Mouse (Mus musculus): Measurements from ENCODE around the gene Tlr4. TPM values are rescaled to one million over a fixed set of nuclear protein-coding genes. Genes with fewer than 3 reads are reported as not detected.

Gene Tlr4
- polyA plus RNA-seq, 1 experiment: 3.7 TPM

DNA sequence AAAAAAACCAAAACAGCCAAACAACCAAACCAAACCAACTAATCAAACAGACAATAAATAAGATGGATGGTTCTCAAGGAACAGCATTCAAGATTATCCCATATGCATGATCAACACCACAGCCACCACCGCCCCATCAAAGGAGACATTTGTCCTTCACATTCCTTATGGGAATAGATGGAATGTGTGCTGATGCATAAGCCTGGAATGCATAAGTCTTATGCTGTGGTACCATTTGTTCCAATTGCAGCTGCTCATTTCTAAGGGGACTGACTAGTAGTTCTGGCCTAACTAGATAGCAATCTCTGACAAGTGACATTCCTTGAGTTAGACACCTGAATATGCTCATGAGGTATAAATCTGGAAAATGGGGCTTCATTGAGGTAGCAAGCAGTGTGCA is 54.1 kb downstream of the Tlr4 start:
- Histone ChIP-seq H3K4me3 (replicated peaks; ENCODE audit: extremely low read depth, low read depth, low read length) (no peak overlapping the region), H3K4me1 (ENCODE audit: control insufficient read depth, insufficient read depth, low read length) (no peaks in the 10 kb centered on the region)
- DNase-seq: no peak
- TF ChIP-seq POLR2A (IDR thresholded peaks at IDR 0.05; ENCODE audit: borderline replicate concordance, extremely low read depth, low read depth, low read length) (no peak), CTCF (IDR thresholded peaks at IDR 0.05; ENCODE audit: insufficient read depth, low read length) (no peak)
- 89% methylated on average over 1 of the region's 1 CpGs for WGBS

DNA sequence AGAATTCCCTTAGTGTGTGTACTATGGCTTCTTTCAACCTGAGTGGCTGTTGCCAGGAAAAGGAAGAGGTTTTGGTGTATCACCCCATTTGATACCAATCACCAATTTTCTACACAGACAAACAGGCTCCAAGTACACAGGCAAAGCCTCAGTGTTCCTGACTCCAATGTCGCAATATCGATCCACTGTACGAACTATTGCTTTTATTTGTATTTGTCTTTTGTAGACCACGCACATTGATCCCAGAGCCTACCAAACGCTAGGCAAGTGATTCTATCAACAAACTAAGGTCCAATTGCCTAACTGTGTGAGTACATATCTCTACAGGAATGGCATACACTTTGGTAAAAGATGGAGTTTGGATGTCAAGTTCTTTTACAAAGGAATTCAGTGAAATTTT is 55.9 kb downstream of the Tlr4 start:
- H3K4me3 ChIP-seq (replicated peaks; ENCODE audit: extremely low read depth, low read depth, low read length): no peak overlapping the region
- WGBS: 90% methylated on average over 5 of the region's 5 CpGs
- H3K4me1 ChIP-seq (ENCODE audit: control insufficient read depth, insufficient read depth, low read length): no peaks in the 10 kb centered on the region
- DNase-seq: no peak
- TF ChIP-seq POLR2A (IDR thresholded peaks at IDR 0.05; ENCODE audit: borderline replicate concordance, extremely low read depth, low read depth, low read length) (no peak), CTCF (IDR thresholded peaks at IDR 0.05; ENCODE audit: insufficient read depth, low read length) (no peak)

DNA sequence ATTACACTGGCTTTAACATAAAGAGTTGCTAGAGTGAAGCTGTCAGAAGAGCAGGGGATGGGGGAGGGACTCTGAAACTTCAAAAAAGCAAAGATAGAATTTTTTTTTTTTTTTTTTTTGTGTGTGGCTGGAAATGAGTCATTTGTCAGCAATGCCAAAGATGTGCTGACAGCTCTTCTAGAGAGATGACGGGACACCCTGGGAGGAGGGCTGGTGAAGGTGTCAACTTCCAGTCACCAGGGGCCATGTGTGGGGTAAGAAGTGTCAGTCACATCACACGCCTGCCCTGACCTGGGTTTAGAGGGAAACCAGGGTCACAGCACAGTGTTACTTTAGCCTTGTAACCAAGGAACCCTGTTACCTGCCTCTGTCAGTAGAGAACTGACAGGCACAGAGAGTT is 67.2 kb downstream of the Tlr4 start:
- TF ChIP-seq CTCF (IDR thresholded peaks at IDR 0.05; ENCODE audit: insufficient read depth, low read length): no peak
- TF ChIP-seq POLR2A (IDR thresholded peaks at IDR 0.05; ENCODE audit: borderline replicate concordance, extremely low read depth, low read depth, low read length): no peak
- H3K4me3 ChIP-seq (replicated peaks; ENCODE audit: extremely low read depth, low read depth, low read length): no peak overlapping the region
- 26% methylated on average over 2 of the region's 2 CpGs for WGBS
- no peaks in the 10 kb centered on the region for H3K4me1 ChIP-seq (ENCODE audit: control insufficient read depth, insufficient read depth, low read length)
- DNase-seq: no peak

DNA sequence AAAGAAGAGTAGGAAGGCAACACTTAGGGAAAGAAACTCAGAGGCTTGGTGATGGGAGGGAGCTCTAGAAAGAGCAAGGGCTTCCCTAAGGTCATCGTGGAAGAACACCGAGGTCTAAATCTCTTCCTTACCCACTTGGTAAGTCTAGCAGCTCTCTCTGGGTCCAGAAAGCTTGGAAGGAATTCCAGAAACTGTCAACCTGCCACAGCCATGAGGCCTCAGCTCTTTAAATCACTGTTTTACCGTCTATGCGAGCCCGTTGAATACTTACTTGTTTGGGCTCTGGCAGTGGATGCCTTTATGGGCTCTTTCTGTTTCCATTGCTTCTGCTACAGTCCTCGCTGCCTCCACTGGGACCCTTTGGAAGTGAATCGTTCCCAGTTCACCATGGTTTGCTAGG is 67.6 kb downstream of the Tlr4 start:
- DNase-seq: no peak
- no peak for TF ChIP-seq POLR2A (IDR thresholded peaks at IDR 0.05; ENCODE audit: borderline replicate concordance, extremely low read depth, low read depth, low read length)
- TF ChIP-seq CTCF (IDR thresholded peaks at IDR 0.05; ENCODE audit: insufficient read depth, low read length): no peak
- no peaks in the 10 kb centered on the region for H3K4me1 ChIP-seq (ENCODE audit: control insufficient read depth, insufficient read depth, low read length)
- WGBS: 66% methylated on average over 7 of the region's 7 CpGs
- H3K4me3 ChIP-seq (replicated peaks; ENCODE audit: extremely low read depth, low read depth, low read length): no peak overlapping the region

DNA sequence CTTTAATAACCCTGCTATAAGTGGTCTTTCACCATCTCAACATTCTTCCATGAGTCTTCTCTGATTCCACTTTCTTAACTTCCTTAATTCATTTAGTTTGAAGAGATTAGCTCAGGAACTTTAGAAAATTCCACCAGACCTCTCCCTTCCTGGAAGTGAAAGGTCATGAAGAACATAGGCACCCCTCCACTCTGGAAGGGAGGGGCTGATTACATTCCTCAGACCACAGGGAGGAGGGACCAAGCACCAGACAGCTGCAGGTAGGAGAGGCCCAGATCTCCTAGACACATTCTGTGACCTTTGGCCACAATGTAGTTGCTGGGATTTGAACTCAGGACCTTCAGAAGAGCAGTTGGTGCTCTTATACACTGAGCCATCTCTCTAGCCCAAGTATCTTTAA is 72.7 kb downstream of the Tlr4 start:
- no peak for TF ChIP-seq CTCF (IDR thresholded peaks at IDR 0.05; ENCODE audit: insufficient read depth, low read length)
- no peak for TF ChIP-seq POLR2A (IDR thresholded peaks at IDR 0.05; ENCODE audit: borderline replicate concordance, extremely low read depth, low read depth, low read length)
- DNase-seq: no peak
- no peaks in the 10 kb centered on the region for H3K4me1 ChIP-seq (ENCODE audit: control insufficient read depth, insufficient read depth, low read length)
- no peak overlapping the region for H3K4me3 ChIP-seq (replicated peaks; ENCODE audit: extremely low read depth, low read depth, low read length)

DNA sequence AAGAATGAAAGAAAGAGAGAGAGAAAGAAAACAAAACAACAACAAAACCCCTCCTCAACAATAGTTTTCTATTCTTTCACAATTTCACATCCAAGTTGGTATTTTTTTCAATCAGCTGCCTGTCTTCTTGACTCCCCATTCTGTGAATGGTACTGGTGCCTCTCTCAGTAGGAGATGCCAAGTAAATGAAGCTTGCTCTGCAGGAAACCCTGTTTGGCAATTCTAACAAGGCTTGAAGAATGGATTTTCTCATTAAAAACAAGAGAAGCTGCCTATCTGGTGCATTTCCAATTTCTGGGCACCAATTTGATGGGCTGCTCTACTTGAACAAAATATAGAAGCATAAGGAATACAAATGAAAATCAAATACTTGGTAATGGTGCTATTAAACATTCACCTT is 74.1 kb downstream of the Tlr4 start:
- Histone ChIP-seq H3K4me1 (ENCODE audit: control insufficient read depth, insufficient read depth, low read length) (no peaks in the 10 kb centered on the region), H3K4me3 (replicated peaks; ENCODE audit: extremely low read depth, low read depth, low read length) (no peak overlapping the region)
- DNase-seq: no peak
- TF ChIP-seq CTCF (IDR thresholded peaks at IDR 0.05; ENCODE audit: insufficient read depth, low read length) (no peak), POLR2A (IDR thresholded peaks at IDR 0.05; ENCODE audit: borderline replicate concordance, extremely low read depth, low read depth, low read length) (no peak)

DNA sequence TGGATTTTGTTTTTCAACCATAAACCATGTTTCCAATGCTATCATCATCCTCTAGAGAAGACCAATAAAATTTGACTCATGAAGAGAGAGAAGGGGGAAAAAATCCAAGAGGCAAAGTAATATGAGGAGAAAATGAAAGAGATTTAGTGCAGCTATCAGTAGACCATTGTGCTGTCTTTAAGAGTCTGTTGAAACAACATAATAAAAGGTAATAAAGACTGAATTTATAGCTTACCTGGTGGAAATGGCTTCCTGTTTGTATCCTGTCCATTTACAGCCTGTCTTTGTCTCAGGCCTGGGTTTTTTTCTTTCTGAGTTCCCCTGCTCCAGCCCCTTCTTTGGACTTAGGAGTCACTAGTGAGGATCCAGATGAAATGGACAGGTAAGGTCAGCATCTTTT is 81.0 kb downstream of the Tlr4 start:
- Histone ChIP-seq H3K4me3 (replicated peaks; ENCODE audit: extremely low read depth, low read depth, low read length) (no peak overlapping the region), H3K4me1 (ENCODE audit: control insufficient read depth, insufficient read depth, low read length) (no peaks in the 10 kb centered on the region)
- DNase-seq: no peak
- TF ChIP-seq CTCF (IDR thresholded peaks at IDR 0.05; ENCODE audit: insufficient read depth, low read length): no peak
- TF ChIP-seq POLR2A (IDR thresholded peaks at IDR 0.05; ENCODE audit: borderline replicate concordance, extremely low read depth, low read depth, low read length): no peak

DNA sequence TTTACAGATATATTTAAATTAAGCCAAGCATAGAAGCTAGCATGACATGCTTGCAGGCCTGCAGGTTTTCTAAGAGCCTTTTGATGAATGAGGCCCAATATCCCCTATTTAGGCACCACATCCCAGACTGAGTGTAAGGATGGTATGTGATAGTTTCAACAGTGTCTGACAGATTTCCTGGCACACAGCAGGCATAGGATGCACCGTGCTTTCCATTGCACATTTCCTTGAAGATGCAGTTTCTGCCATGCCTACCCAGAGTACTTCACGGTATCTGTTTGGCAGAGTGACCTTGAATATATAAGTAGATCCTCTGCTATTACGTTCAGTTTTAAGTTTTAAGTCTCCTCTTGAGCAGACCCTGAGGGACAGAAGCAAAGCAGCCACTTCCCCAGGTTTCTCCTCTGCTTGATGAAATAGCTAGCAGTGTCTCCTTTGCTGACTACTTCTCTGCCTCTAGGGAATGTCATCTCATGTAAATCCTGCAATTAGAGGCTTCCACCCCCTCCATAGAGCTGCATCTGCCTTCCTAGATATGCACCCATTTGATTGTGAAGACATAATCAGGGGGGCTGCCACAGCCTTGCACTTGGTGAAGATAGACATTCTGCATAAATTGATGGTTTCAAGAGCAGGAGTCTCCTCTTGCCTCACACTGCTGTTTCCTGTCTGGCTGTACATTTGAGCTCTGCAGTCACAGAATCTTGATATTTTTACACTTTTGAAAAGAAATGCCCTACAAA is 92.4 kb downstream of the Tlr4 start:
- DNase-seq: no peak
- 65% methylated on average over 3 of the region's 3 CpGs for WGBS
- TF ChIP-seq POLR2A (IDR thresholded peaks at IDR 0.05; ENCODE audit: borderline replicate concordance, extremely low read depth, low read depth, low read length) (no peak), CTCF (IDR thresholded peaks at IDR 0.05; ENCODE audit: insufficient read depth, low read length) (no peak)

DNA sequence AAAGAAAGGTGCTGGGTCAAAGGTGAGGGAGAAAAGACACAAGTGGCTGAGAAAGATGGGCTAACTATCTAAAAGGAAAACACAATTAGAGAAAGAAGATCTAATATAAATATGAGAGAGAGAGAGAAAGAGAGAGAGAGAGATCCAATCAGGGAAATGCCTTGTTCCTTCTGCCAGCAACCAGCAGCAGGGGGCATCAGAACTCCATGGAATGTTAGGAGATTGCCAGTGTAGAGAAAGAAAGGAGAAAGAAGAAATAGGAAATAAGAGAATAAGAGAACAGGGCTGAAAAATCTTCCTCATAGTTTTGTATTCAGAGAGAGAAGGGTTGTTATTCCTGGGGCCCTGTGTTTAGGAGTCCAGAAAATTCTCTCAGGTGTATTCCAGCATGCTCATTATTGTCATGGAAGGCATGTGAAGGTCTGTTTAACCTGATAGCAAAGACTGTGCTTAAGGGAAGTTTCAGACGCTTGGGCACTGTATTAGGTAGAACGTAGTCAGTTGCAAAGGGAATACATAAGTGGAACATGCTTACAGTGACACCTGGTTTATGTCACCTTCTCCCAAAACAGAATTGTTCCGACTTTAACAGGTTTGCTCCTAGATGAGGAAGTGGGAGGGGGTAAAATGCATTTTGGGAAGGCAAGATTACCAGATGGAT is 96.4 kb downstream of the Tlr4 start:
- H3K4me3 ChIP-seq (replicated peaks; ENCODE audit: extremely low read depth, low read depth, low read length): no peak overlapping the region
- DNase-seq: no peak
- no peaks in the 10 kb centered on the region for H3K4me1 ChIP-seq (ENCODE audit: control insufficient read depth, insufficient read depth, low read length)
- TF ChIP-seq POLR2A (IDR thresholded peaks at IDR 0.05; ENCODE audit: borderline replicate concordance, extremely low read depth, low read depth, low read length) (no peak), CTCF (IDR thresholded peaks at IDR 0.05; ENCODE audit: insufficient read depth, low read length) (no peak)
- 50% methylated on average over 3 of the region's 3 CpGs for WGBS

More for the DNA sequence above, 92.4 kb downstream of the Tlr4 start:
- no peaks in the 10 kb centered on the region for H3K4me1 ChIP-seq (ENCODE audit: control insufficient read depth, insufficient read depth, low read length)
- H3K4me3 ChIP-seq (replicated peaks; ENCODE audit: extremely low read depth, low read depth, low read length): no peak overlapping the region

DNA sequence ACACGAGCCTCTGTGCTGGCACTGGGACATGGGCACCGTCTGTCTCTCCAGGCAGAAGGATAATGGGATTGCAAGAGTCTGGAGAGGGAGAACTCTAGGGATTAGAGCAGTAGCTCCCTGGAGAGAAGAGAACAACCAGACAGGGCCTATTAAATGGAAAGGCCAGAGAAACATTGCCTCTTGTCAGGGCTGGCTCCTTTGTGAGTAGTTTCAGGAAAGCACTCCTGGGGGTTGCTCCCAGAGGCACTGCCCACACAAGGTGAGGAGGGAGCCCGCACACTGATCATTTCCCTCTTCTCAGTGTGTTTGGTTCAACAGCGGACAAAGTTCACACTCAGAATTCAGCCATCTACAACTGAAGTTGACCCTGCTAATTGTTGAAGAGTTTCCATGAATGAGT is 98.7 kb downstream of the Tlr4 start:
- 49% methylated on average over 4 of the region's 4 CpGs for WGBS

More for the DNA sequence above, 98.7 kb downstream of the Tlr4 start:
- TF ChIP-seq POLR2A (IDR thresholded peaks at IDR 0.05; ENCODE audit: borderline replicate concordance, extremely low read depth, low read depth, low read length): no peak
- no peak for TF ChIP-seq CTCF (IDR thresholded peaks at IDR 0.05; ENCODE audit: insufficient read depth, low read length)
- DNase-seq: no peak
- Histone ChIP-seq H3K4me1 (ENCODE audit: control insufficient read depth, insufficient read depth, low read length) (no peaks in the 10 kb centered on the region), H3K4me3 (replicated peaks; ENCODE audit: extremely low read depth, low read depth, low read length) (no peak overlapping the region)

Data from lung, adult 2 months (tissue).